Comparison of ENCODE assay signal across 8 mouse cellular contexts in genomic region chr11:34833318-34834086, GRCm38 (mm10). TPM values are rescaled to one million over a fixed set of nuclear protein-coding genes. Genes with fewer than 3 reads are reported as not detected.
DNase-seq lines count a peak whose midpoint lies in the region; ATAC-seq and TF ChIP-seq lines count a peak whose summit lies in the region.

Spdl1 (minus strand) TSS chr11:34833641.

- TF ChIP-seq CTCF in hindbrain, postnatal 0 days (IDR thresholded peaks at IDR 0.05; ENCODE audit: low read depth), result no peak
- TF ChIP-seq CTCF in left cerebral cortex, adult 2 months (IDR thresholded peaks at IDR 0.05), result no peak; the same call in 1 of the 2 replicates

- H3K9ac ChIP-seq in hindbrain, postnatal 0 days (replicated peaks; ENCODE audit: low read length), result peak within 1 kb of the TSS; percentile 52

- peak; percentile 98 for ATAC-seq in hindbrain, postnatal 0 days
- ATAC-seq in megakaryocyte, adult 5-6 weeks (ENCODE audit: poor library complexity, severe bottlenecking), result peak; percentile 98

- peak within 1 kb of the TSS; percentile 82 for H3K4me2 ChIP-seq in hindbrain, postnatal 0 days (ENCODE audit: low read depth, low read length)

- DNase-seq in WW6 (ENCODE audit: low read depth, low spot score), result peak; percentile 97
- peak; percentile 89 to 95 for DNase-seq in cerebellum, postnatal 4 days (ENCODE audit: low spot score in 2 of 2)
- peak; percentile 97 for DNase-seq in gastrocnemius, adult 18-20 months (ENCODE audit: low spot score)
- peak; percentile 98 for DNase-seq in hindbrain, postnatal 0 days (ENCODE audit: low spot score)
- peak; percentile 95 to 96 for DNase-seq in left cerebral cortex, adult 2 months (ENCODE audit: extremely low spot score in 1 of 2, low spot score in 2 of 2)
- DNase-seq in right cerebral cortex, adult 2 months (ENCODE audit: low spot score in 2 of 2), result peak; percentile 97 to 98
- DNase-seq in urinary bladder, postnatal 14 days (ENCODE audit: low spot score), result peak; percentile 97

- H3K27me3 ChIP-seq in hindbrain, postnatal 0 days (ENCODE audit: insufficient read depth, low read length), result no peaks in the 10 kb centered on the region

- under 1% methylated on average over 49 of the region's 49 CpGs for WGBS in hindbrain, postnatal 0 days

- H3K27ac ChIP-seq in hindbrain, postnatal 0 days, result peak within 1 kb of the TSS; percentile 62; the same call in 1 of the 2 replicates
- H3K27ac ChIP-seq in left cerebral cortex, adult 2 months, result peak within 1 kb of the TSS; percentile 32

- H3K9me3 ChIP-seq in hindbrain, postnatal 0 days (ENCODE audit: low read length), result no peaks in the 10 kb centered on the region

- H3K4me3 ChIP-seq in hindbrain, postnatal 0 days (ENCODE audit: low read length), result peak within 1 kb of the TSS; percentile 68
- H3K4me3 ChIP-seq in left cerebral cortex, adult 2 months, result peak within 1 kb of the TSS; percentile 74

- no peaks in the 10 kb centered on the region; the same call in 1 of the 2 replicates for H3K36me3 ChIP-seq in hindbrain, postnatal 0 days (ENCODE audit: insufficient read depth, low read length)

- H3K4me1 ChIP-seq in hindbrain, postnatal 0 days (ENCODE audit: insufficient read depth, low read length), result peaks cover 5% of the 10 kb centered on the region; the same call in 1 of the 2 replicates

- intact Hi-C loops in left cerebral cortex, adult 2 months (cut with DNase I), result loop anchor here (10.0 kb wide), 1 partner anchor 981 kb away; no protein-coding TSS in a partner anchor

RNA-seq across cellular contexts. Expression of gene Spdl1, which starts in this region (rescaled TPM):
- not detected for total RNA-seq in gastrocnemius, adult 18-20 months (2021)
- 0.61 and 1.6 TPM in 2 replicates for total RNA-seq in hindbrain, postnatal 0 days (2014; rRNA removed)
- polyA plus RNA-seq in hindbrain, postnatal 0 days (2015; fragmentation: Nextera tagmentation; extraction: Ambion mirVana), result 2.0 and 2.4 TPM in 2 replicates
- under 1 TPM; 0.23 to 0.35 TPM for total RNA-seq in left cerebral cortex, adult 2 months (2021)
- 18.7 and 25.8 TPM in 2 replicates for total RNA-seq in megakaryocyte, adult 5-6 weeks (2015)
- 30.3 and 35.6 TPM in 2 replicates for total RNA-seq in megakaryocyte, adult 5-6 weeks (2017)

Comparison
In these comparisons a context has a peak if more than half of its experiments do, and no peak if none do; other contexts are left out.
1. Peak in every context shown above with its lines: DNase-seq, ATAC-seq, H3K4me3 ChIP-seq and H3K27ac ChIP-seq.
2. Peak in DNase-seq in gastrocnemius, adult 18-20 months; RNA of the gene not detected or under 1 TPM.
3. Peak in DNase-seq, H3K4me3 ChIP-seq and H3K27ac ChIP-seq in left cerebral cortex, adult 2 months; RNA of the gene not detected or under 1 TPM.